Mouse (Mus musculus) R1 (cell line): ENCODE measurements around the gene Il1f5.
A peak's percentile ranks its signal among the peaks of the same experiment; 100 is the strongest.

Experiments used
- DNase-seq: peaks from one replicate; pipeline ENCODE4 v3.0.0-alpha.2; 2018; ENCODE audit warnings: low read depth, low spot score

Gene Il1f5

DNA sequence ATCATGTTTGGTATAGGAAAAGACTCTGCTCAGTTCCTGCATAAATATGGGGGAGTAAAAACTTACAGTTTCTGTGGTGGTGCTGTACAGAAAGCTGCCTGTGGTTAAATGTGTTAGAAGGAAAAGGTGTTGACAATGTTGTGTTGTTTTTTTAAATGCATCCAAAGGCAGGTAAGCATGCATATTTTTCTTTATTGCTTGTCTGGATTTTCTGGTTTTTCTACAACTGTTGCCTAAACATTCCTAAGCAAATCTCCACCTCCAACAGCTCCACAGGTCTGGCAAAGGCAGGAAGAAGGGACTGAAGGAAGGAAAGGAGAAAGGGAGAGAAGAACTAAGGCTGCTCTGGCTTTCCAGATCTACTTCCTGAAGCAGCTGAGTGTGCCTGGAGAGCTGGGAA, at the start of gene Il1f5:
Gene Il1f5 (plus strand): TSS at position 301 of the 400 bp plus-strand sequence.
- DNase-seq, result no peak

DNA sequence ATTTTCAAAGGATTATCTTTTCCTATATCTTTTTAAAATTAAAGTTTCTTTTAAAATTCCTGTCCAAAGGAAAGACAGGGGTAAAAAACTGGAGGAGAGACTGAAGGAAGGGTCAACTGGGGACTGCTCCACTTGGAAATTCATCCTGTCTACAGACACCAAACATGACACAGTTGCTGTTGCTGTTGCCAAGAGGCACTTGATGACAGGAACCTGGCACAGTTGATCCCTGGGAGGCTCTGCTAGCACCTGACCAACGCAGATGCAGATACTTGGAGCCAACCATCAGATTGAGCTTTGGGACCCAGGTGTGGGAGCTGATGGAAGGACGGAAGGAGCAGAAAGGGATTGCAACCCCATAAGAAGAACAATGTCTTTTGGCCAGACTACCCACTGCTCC, 49.6 kb upstream of the Il1f5 start:
- DNase-seq, result no peak

DNA sequence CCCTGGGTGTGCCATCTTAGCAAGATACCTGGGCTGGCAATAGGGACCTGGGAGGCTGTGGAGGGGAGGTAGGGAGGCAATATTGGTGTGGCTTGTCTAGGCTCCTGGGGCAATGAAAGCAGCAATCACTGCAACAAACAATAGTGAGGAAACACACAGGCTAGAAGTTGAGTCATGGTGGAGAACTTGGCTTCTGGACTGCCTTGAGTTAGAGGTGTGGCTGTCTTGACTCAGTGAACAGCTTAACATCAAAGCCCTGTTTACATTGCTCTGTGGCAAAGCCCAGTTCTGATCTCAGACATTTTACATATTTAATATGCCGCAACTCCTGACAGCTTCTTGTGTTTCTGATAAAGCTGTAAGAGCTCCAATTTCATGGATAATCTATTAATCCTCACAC, 9.3 kb upstream of the Il1f5 start:
- no peak for DNase-seq

DNA sequence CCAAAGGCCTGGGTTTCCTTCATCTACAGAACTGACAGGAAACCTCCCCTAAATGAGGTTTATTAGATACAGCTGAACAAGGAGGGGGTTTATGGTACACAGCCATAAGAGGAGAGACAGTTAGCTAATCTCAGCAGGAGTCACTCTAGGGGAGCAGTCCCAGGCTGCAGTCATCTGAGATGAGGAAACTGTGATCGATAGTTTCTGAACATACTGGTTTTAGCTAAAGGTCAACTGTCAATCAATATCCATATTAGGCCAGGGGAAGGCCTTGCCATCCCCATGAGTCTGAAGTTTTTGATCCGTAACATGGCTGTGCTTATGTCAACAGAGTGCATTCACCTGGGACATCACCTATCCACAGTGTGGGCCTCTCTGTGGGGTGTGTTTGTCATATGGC, 3.1 kb upstream of the Il1f5 start:
- no peak for DNase-seq

DNA sequence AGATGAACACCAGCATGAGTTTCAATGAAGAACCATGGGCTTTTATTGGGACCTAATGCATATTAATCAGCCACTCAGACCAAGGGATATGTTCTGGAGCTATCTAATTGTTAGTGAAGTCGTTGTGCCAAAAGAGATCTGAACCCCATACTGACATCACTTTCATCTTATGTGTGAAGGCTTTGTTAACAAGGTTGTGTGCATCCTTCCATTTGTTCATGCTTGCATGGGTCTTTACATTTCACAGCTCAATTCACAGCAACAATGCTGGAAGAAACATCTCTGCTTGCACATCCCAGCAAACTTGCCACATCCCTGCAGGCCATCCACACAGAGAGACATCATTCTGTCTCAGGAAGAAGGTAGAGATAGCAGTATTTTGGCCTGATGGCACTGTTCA, 1.6 kb upstream of the Il1f5 start:
- DNase-seq, result no peak

DNA sequence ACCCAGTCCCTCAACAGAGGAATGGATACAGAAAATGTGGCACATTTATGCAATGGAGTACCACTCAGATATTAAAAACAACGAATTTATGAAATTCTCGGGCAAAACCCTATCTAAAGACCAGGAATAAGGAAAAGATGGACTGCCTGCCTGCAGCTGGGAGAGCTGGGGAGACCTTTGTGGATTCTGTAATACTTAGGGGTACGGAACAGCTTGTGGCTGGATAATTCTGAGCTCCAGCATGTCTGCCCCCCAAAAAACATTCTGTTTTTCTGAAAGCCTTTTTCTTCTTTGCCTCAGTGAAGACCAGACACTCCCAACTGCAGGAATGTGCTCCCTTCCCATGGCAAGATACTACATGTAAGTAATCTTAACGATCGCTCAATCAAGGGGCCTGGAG, 14.1 kb downstream of the Il1f5 start, which contains the start of gene Il1f10:
Gene Il1f10 (plus strand): TSS at position 301 of the 400 bp plus-strand sequence.
- no peak for DNase-seq

DNA sequence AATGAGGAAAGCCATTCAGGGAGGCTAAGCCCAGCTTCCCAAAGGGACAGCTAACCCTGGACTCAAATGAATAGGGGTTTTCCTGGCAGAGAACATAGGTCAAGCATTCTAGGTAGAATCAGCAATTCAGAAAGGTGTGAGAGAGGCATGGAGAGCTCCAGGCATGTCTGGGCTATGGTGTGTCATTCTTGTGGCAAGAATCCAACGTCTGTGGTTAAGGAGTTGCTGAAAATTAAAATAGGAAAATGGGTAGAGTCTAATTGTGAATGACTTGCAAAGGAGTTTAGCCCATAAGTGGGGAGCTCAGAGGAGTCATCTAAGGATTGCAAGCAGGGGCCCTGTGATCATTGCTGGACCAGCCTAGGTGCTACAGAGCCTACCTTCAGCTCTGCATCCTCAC, 17.9 kb downstream of the Il1f5 start:
- no peak for DNase-seq

DNA sequence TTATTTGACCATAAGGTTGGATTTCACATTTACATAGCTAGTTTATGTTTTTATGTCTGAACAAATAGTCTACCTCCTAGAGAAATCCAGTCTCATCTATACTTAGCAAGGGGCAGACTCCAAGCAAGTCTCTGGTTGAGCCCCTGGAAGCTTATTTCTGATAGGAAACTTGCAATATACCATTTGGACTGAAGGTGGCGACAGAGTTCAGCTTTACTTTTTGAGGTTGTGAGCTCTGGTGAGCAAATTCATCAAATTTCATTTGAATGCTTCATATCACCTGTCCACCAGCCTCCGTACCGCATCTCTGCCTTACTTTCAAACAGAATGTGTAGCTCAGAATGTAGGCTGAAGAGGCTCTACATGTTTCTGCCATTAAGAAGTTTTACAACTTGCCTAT, 20.1 kb downstream of the Il1f5 start:
- peak; percentile 64 for DNase-seq

DNA sequence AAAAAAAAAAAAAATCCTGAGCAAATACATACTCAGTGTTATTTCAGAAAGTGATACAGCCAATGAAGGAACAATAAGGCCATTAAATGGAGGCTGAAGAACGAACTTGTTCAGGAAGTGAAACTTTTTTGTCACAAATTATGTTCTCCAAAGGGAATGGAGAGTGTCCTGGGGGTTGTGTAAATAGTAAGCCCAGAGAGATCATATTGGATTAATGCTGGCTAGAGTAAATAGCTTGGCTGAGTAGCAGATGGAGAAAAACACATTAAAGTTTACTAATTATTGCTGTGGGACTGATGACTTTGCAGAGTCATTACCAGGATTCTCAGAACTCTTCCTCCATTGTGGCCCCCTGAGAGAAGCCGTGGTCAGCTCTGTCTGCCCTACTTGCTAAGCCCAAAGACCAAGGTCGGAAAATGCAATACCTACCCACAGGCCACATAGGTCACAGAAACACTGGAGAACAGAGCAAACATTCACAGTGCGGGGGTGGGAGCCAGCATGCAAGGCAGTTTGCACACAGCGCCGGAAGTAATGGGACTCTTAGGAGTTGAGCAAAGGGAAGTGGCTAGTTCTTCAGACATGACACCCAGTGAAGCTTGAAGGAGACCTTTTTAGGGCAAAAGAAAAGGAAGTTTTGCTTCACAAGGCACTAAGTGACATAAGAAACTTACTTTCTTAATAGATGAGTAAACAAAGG, 34.7 kb downstream of the Il1f5 start:
- DNase-seq, result no peak

DNA sequence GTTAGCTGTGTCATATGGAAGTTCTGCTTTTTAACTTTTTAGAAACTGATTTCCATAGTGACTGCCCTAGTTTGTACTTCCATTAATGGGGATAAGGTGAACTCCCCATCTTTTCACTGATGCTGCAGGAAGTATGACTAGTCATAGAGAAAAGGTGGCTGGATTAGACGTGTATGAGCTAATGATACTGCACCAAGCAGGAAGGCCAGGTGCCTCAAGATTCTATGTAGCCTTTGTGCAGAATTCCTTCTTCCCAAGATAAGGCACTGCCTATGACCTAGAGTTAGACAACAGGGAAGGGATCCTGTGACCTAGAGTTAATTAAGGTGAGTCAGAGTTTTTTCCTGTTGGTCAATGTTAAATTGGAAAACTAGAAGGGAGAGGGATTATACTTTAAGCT, 40.2 kb downstream of the Il1f5 start:
- no peak for DNase-seq

DNA sequence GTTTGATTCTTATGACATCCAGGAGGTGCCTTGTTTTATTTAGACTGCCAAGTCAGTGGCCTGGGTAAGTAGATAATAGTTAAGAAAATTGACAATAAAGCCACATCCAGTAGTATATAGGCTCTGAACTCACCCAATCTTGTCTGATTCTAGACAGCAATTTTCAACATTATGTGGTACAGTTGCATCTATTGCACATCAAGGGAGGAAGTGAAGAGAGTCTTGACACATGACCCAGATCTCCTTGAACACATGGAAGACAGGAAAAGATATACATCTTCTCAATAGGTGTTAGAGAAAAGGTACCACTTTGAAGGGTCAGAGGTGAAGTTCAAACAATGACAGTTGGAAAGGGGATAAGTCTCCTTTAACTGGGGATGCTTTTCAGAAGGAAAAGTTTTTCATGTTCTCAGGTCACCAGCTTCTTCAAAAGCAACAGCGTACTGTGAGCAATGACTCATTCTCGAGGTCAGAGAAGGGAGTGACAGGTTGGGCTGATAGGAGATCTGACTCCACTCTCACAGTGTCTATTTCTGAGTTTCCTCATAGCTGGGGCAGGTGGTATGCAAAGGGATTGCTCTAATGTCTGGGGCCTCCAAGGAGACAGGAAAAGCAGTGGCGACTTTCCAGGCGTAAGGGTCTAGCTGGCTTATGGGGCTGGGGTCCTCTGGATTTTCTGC, 41.3 kb downstream of the Il1f5 start:
- no peak for DNase-seq
